Mouse (Mus musculus) left cerebral cortex, postnatal 10 days (tissue): ENCODE results near the gene Podn. TPM values are rescaled to one million over a fixed set of nuclear protein-coding genes. Genes with fewer than 3 reads are reported as not detected.
A peak's percentile ranks its signal among the peaks of the same experiment; 100 is the strongest.

Source experiments
- DNase-seq, 2 experiments: peaks; one replicate each; pipeline ENCODE4 v3.0.0; 2021 to 2022; ENCODE audit warnings: low spot score in 2 of 2, mixed read lengths in 1 of 2; ENCODE audit errors: extremely low spot score in 1 of 2
- intact Hi-C: fragments of 180-260 bp; cut with DNase I; formaldehyde crosslinking; loops from one replicate; pipeline ENCODE4 v1.15.1; 2025
- total RNA-seq, 2 experiments: library from RNA; stranded (reverse); gene quantifications; 2 replicates each; pipeline ENCODE4 v1.2.3; 2021

Podn gene
- total RNA-seq, 2 experiments from 2014 or later: 4.4 to 5.8 TPM

GRCm38 (mm10) chr4:108058166-108058565 lies 38.1 kb downstream of the Podn start:
- intact Hi-C loops: no loop called here

GRCm38 (mm10) chr4:108057247-108057646 lies 39.0 kb downstream of the Podn start:
- no peak for DNase-seq
- intact Hi-C loops: no loop called here

More at GRCm38 (mm10) chr4:108058166-108058565, 38.1 kb downstream of the Podn start:
- no peak for DNase-seq

- no peak for DNase-seq
- intact Hi-C loops: no loop called here
These were observed 40.4 kb downstream of the Podn start for GRCm38 (mm10) chr4:108055873-108056272.

- intact Hi-C loops: no loop called here
- no peak for DNase-seq
These were observed 43.6 kb downstream of the Podn start for GRCm38 (mm10) chr4:108052673-108053072.

- intact Hi-C loops: no loop called here
- no peak for DNase-seq
These were observed 44.5 kb downstream of the Podn start for GRCm38 (mm10) chr4:108051687-108052274.

GRCm38 (mm10) chr4:108046136-108046535 lies 50.1 kb downstream of the Podn start:
- no peak for DNase-seq
- intact Hi-C loops: no loop called here

GRCm38 (mm10) chr4:108045136-108046107 lies 50.8 kb downstream of the Podn start:
- intact Hi-C loops: no loop called here
- DNase-seq: no peak

- no peak for DNase-seq
- intact Hi-C loops: no loop called here
These were observed 59.2 kb downstream of the Podn start for GRCm38 (mm10) chr4:108037027-108037426.

GRCm38 (mm10) chr4:108033041-108033764 lies 63.0 kb downstream of the Podn start:
- no peak for DNase-seq

GRCm38 (mm10) chr4:108032352-108032849 lies 63.8 kb downstream of the Podn start:
- DNase-seq: no peak
- intact Hi-C loops: no loop called here

More at GRCm38 (mm10) chr4:108033041-108033764, 63.0 kb downstream of the Podn start:
- intact Hi-C loops: no loop called here

GRCm38 (mm10) chr4:108031502-108032351 lies 64.5 kb downstream of the Podn start:
- peak in 1 of 2 experiments; percentile 77 for DNase-seq
- intact Hi-C loops: no loop called here

GRCm38 (mm10) chr4:108030888-108031501 lies 65.2 kb downstream of the Podn start:
- peak in 1 of 2 experiments; percentile 48 for DNase-seq
- intact Hi-C loops: no loop called here

GRCm38 (mm10) chr4:108026193-108026592 lies 70.1 kb downstream of the Podn start:
- DNase-seq: peak in 1 of 2 experiments; percentile 22

GRCm38 (mm10) chr4:108025269-108025668 lies 71.0 kb downstream of the Podn start:
- intact Hi-C loops: no loop called here
- DNase-seq: peak in 1 of 2 experiments; percentile 30

More at GRCm38 (mm10) chr4:108026193-108026592, 70.1 kb downstream of the Podn start:
- intact Hi-C loops: no loop called here

- DNase-seq: peak in 1 of 2 experiments; percentile 39
- intact Hi-C loops: no loop called here
These were observed 71.6 kb downstream of the Podn start for GRCm38 (mm10) chr4:108024641-108025040.

GRCm38 (mm10) chr4:108023186-108023585 lies 73.1 kb downstream of the Podn start:
- no peak for DNase-seq
- intact Hi-C loops: no loop called here

- intact Hi-C loops: no loop called here
- peak in 1 of 2 experiments; percentile 15 for DNase-seq
These were observed 76.1 kb downstream of the Podn start for GRCm38 (mm10) chr4:108020178-108020577.
